Mouse (Mus musculus): ENCODE results near the gene Gm20662.

The Gm20662 gene

DNA sequence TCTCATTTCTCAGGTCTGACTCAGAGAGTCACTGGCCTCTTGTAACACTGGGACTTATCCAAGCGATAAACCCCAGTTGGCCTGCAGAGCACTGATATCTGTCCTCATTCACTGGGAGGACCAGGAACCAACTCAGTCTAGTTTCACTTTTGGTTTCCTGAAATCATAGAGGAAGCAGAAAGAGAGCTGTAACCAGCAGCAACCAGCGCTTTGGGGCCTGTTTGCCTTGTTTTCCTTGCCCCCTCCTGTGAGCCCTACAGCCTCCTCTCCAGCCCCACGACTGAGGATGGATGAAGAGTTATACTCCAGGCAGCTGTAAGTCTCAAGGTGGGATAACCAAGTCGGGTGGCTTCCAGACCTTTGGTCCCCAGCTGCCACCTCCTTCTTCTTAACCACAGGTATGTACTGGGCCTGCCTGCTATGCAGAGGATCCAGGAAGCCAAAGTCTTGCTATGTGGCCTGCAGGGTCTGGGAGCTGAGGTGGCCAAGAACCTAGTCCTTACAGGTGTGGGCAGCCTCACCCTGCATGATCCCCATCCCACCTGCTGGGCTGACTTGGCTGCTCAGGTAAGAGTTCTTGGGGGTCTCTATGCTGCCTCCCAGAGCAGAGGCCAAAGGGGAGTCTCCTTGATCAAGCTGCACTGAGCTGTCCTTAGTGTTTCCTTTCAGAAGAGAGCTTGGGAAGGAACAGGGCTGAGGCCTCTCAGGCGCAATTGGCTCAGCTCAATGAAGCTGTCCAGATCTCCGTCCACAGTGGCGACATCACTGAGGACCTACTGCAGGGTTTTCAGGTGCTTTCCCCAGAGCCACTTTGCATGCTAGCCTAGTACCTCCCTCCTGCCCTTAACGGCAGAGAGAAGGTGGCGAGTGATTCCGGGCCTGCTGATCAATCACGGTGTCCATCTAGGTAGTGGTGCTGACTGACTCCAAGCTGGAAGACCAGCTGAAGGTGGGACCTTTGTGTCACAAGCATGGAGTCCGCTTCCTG, 20.5 kb upstream of the Gm20662 start, which contains the start of gene Uba7:
TSS of gene Uba7 (plus strand) at position 107 of the 988 bp plus-strand sequence.
- no peak for DNase-seq (ENCODE audit: low spot score in 2 of 2)

DNA sequence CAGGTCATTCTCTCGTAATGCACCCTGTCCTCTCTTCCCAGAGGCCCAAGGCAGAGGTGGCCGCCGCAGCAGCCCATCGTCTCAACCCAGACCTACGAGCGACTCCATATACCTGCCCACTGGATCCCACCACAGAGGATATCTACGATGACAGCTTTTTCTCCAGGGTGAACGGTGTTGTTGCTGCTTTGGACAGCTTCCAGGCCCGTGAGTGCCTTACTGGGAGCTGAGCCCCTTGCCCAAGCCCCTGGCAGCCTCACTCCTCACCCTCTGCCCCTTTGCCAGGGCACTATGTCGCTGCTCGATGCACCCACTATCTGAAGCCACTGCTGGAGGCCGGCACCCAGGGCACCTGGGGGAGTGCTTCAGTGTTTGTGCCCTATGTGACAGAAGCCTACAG, 17.3 kb upstream of the Gm20662 start:
- DNase-seq (ENCODE audit: low spot score in 2 of 2), result no peak

DNA sequence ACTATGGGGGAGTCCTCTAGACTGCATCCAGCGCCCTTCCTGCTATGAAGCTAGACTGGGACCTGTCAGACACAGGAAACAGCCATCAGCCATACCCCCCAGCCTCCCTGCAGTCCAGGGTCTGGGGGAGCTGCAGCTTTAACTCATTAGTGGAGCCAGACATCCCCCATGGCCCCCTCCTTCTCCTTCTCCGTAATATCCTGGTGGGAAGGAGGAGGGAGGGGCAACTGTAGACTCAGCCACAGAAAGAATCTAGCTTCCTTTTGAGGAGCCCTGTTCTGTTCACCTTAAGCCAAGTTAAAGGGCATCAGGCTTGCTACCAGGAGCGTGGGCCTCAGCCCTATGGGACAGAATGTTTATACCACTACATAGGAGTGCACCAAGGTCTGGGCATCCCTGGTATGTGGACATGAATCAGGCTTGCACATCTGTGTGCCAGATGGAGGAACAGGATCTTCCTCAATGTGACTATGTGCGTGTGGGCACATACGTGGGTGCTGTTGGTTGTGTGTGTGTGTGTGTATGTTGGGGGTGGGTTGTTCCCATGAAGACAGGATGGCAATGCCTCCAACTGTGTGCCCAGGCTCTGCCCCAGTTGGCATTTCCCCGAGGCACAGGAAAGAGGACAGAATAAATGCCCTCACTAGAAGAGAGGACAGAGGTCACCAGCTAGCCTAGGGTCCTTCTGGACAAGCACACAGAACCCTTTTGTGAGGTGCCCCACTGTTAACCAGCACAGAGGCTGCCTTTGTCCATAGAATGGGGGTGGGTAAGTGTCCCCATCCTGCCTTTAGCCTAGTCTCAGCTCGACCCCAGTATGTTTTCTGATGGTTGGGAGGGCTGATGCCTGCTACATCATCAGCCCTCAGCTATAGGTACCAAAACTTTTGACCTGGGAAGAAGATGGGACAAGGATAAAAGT, 14.2 kb upstream of the Gm20662 start:
- DNase-seq (ENCODE audit: low spot score in 2 of 2), result no peak

DNA sequence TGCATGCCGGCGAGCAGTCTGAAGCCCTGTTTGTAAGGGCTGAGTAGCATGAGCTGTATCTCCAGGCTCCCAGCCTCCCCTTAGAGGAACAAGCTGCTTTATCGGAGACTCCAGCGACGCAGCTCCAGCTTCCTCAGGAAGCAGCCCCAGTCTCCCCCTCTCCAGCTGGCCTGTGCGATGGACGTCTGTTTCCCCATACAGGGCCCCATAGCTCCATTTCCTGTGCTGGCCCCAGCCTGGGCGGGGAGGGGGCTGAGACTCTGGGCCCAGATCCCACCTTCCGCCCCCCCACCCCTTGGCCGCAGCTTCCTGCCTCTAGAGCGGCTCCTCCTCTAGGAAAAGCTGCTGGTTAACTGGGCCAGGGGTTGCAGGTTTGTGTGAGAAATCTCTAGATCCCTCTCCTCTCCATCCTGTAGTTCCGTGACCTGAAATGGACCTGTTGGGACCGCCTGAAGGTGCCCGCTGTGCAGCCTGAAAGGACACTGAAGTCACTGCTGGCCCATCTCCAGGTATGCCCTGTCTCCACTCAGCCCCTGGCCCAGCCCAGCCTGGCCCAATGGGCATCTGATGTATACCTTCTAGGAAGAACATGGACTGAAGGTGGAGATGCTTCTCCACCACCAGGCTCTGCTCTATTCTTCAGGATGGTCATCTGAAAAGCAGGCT, 13.3 kb upstream of the Gm20662 start, which contains the start of gene Gm20661:
TSS of gene Gm20661 (plus strand) at position 378 of the 666 bp plus-strand sequence.
- DNase-seq (ENCODE audit: low spot score in 2 of 2), result no peak

DNA sequence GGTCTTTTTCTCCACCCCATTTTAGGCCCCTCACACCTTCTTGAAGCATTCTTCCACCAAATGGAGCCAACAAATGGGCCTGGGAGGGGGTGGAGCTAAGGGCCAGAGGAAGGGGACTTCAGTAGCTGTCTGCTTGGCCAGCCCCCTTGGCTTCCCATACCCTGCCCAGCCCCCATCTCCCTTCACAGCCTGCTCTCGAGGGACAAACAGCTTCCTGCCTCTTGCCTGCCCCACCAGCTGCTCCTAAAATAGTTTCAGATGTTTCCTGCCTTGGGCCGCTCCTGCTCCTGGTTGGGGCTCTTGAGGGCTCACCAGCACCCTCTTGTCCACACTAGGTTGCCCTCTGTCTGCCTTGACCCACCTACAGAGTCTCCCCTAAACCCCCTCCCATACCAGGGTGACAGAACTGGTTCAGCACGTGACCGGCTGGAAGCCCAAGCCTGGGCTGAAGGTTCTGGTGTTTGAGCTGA, 12.7 kb upstream of the Gm20662 start:
- no peak for DNase-seq (ENCODE audit: low spot score in 2 of 2)

DNA sequence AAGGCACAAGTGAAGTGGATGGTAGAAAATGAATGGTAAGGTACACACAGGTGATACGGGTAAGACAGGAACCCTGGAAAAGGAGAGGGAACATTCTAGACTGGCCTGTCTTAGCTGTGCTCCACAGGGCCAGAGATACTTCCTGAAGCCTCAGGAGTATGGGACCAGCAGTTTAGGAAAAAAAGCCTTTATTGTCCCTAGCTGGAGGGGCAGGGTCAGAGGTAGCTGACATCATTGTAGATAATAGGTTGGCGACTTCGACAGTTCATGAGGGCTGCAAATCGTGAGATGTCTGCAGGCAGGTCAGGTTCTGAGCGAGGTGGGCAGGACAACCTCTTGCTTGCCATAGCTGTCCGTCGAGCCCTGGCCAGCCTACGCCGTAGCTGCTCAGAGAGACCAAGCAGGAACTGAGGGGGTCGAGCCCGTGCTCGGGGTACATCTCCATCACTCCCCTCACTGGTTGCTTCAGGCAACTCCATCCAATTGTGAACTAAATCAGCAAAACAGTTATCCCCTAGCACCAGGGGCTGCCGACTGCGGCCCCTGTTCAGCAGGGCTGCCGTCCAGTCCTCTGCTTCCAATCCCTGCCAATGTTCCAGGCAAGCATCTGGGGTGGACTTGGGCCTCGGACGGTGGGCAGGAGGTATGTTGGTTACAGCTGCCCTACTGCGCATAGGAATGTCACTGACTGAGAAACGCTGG, 11.9 kb upstream of the Gm20662 start:
- no peak for DNase-seq (ENCODE audit: low spot score in 2 of 2)

DNA sequence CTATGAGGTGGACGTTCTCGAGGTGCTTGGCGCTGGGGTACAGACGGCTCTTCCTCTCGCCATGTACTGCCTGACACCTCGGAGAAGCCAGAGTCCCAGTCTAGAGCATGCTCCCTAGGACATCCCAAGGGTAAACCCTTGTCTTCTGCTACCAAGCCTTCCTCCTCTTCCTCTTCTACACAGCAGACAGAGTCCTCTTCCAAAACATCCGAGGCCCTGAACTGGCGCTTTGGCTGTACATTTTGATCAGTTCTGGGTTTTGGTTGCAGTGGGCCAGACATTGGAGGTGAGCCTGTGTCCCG, 11.4 kb upstream of the Gm20662 start:
- DNase-seq (ENCODE audit: low spot score in 2 of 2), result no peak

DNA sequence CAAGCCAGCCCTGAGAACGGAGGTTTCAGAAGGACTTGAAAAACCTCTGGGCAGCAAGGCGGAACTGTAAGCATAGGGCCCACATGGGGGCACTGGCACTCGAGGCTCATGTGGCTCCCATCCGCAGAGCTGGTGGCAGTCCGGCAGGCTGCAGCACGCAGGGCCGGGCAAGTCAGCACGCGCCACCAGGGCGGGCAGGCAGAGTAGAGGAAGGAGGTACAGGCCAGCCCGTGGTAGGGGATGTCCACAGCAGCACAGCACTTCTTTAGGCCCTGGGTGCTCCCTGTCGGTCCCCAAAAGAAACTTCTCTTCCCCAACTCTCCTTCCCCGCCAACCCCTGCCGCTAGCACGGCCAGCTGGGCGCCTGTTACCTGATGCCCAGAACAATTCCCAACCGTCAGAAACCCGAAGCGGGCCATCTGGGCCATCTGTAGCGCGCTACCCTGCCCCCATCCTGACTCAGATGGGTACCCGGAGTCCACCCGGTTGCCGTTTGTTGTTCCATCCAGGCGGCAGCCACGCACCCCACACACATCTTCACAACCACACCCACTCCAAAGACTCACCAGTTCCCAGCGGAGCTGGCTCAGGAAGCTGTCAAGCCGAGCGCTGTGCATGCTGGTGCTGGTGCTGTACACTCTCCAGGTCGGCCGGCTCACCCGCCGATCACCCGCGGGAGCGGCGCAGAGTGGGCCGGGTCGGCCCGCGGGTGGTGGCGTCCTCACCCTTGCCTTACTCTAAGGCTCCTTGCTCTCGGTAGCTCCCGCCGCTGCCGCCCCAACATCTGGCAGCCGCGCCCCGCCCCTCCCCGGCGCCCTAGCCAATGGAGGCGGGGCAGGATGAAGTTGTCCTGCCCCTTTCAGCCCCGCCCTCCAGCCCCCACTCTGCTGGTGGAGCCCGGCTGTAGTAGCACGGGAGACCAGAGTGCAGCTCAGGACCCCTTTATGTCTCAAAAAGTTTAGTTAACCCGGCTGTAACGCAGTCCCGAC, 10.7 kb upstream of the Gm20662 start, which contains the start of gene Inka1:
TSS of gene Inka1 (minus strand) at position 749 of the 989 bp plus-strand sequence.
- peak; percentile 55 to 63 for DNase-seq (ENCODE audit: low spot score in 2 of 2)

DNA sequence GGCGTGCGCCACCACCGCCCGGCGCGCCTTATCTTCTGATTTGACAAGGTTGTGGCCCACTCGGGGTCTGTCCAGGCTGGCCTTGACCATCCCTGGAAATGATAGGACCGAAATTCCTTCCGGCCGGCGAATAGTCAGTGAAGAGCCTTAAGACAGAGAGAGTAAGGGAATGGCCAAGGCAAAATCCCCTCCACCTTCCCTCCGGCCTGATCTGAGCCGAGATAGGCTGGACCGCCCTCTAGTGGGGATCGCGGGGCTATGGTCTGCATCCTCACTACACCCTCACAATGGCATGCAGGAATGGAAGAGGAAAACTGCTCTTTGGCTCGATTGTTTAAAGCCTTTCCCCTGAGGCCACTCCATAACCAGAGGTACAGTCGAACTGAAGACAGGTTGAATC, 9.8 kb upstream of the Gm20662 start:
- DNase-seq (ENCODE audit: low spot score in 2 of 2), result peak; percentile 48 to 64

DNA sequence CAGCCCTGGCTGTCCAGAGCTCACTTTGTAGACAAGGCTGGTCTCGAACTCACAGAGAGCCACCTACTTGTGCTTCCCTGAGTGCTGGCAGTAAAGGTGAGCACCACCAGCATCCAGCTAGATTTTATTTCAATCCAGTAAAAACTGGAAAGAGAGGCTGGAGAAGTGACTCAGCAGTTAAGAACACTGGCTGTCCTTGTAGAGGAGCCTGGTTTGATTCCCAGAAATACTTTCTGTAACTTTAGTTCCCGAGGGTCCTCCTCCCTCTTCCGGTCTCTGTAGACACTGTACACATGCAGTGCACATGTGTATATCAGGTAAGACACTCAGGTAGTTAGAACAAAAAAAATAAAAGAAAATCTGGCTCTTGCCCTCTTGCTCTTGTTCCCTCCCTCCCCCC, 8.2 kb upstream of the Gm20662 start:
- DNase-seq (ENCODE audit: low spot score in 2 of 2), result no peak

DNA sequence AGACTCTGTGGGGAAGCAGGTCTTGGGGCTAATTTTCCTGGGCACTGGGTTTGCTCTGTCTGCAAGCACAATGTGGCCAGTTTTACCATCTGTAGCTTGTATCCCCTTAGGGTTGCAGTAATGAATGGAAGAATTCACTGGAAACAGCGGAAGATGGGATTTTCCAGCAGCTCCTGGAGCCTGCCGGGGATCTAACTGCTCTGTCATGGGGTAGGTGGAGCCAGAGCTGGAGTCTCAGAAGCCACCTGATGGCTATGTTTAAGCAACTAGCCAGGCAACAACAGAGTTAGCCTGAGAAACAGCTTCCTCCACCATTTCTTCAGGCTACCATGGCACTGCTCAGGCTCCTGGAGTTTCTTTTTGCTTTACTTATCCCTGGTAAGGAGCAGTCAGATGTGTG, 4.0 kb upstream of the Gm20662 start, which contains the start of gene Cdhr4:
TSS of gene Cdhr4 (plus strand) at position 301 of the 400 bp plus-strand sequence.
- no peak for DNase-seq (ENCODE audit: low spot score in 2 of 2)

DNA sequence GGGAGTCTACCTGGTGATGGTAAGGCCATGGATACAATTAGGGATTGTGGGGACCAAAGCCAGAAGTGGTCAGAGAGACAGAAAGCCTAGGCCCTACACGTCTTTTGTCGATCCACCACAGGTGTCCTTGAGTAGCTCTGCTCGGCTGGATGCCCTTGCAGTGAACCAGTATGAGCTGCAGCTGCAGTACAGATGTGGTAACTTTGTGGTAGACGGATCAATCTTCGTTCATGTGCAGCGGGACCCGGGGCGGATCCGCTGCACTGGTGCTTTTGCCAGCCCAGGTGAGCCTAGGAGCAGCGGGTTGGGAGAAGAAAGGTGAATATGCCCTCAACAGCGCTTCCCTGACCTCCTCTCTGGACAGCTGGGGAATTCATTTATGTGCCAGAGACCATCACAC, 3.1 kb upstream of the Gm20662 start:
- no peak for DNase-seq (ENCODE audit: low spot score in 2 of 2)

DNA sequence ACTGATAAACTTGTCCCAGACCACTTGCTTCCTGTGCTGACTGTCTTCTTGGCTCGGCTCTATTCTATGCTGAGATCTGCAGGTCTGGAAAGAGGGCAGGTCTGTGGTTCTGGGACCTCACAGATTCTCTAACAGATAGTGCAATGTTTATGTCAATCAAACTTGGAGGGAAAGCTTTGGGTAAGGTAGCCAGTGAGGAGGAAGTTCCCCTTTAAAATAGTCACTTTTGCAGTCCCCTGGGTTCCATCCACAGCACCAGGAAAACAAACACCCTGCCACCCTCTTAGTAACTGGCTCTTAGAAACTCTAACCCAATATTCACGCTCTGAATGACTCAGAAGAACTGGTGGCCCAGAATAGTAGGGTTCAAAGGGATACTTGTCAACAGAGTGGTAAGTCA, 1.7 kb upstream of the Gm20662 start:
- DNase-seq (ENCODE audit: low spot score in 2 of 2), result no peak

DNA sequence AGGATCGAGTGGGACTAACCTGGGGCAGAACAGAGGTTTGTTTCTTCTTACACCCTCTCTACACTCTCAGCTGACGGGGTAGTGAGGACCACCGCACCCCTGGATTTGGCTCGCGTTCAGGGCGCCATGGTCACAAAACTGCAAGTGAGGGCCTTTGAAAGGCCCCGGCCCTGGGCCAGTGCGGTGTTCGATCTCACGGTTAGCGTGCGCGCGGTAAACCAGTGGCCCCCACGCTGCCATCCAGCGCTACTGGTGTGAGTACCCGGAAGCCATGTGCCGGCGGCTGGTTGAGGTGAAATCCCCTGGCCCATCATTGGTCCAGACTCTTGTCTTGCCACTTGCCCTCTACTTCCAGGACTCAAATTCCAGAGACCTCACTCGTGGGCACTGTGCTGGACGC, 636 bp upstream of the Gm20662 start:
- DNase-seq (ENCODE audit: low spot score in 2 of 2), result no peak

DNA sequence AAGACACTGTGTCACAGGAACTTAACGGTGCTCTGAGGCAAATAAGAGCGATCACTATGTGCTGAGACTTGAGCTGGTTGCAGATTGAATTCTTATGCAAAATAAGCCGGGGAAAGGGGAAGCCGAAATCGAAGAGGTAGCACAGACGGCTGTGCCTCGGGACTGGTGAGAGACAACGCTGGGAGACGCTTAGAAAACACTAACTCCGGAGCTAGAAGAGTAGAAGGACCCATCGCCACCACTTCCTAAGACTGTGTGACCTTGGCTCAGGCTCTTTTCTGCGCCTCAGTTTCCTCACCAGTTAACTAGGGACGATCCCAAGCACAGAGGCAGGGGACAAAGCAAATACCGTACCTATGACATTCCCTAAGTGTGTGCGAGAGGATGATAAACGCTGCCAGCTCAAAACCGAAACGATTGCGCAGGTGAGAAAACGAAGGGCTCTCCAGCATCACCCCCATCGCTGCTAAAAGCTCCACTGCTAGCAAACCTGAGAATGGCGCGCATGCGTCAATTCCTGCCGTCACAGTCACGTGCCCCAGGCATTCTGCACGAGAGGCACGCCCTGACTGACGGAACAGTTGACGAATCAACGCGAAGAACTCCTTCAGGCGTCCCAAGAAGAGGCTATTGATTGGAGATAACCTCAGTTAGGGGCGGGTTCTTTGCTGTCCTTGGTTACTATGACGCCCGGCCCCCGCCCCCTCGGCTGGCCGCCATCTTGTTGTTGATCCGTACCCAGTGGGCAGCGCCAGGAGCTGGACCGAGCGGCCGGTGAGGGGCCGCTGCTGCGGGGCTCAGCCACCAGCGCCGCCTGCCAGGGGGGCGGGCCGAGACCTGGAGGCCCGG, 6.0 kb downstream of the Gm20662 start, which contains the start of gene Ip6k1:
TSS of gene Ip6k1 (plus strand) at position 580 of the 849 bp plus-strand sequence.
- DNase-seq (ENCODE audit: low spot score in 2 of 2), result peak; percentile 100

DNA sequence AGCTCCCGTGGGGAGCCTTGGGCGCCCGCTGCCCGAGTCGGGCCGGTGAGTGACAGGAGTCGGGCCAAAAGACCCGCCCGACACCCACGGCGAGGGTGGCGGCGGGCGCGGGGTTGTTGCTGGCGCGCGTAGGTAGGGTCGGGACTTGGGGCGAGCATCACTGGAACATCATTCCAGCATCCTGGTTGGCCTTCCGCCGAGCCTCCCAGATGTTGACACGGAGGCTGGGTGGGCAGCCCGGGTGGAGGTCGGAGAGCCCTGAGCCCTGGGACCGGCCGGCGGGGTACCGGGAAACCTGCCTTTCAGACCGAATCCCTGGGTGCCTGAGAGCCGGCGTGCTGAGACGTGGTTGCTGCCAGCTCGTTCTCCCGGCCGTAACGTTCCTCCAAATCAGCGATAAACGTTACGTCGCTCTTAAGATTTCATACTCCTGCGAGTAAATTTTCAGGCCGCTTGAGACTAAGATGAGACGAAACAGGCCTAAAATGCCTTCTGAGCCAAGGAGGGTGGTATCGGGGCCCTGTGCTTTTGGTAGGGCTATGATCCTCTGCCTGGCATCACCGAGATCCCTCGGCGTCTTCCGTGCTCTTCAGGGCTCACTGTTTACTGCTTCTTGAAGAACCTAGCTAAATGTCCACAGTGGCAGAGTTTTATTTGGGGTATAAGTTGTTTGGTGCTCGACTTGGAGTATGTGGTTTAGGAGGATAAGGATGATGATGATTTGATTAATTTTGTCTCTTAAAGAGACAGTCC, 6.8 kb downstream of the Gm20662 start:
- DNase-seq (ENCODE audit: low spot score in 2 of 2), result peak in 1 of 2 experiments; percentile 15

DNA sequence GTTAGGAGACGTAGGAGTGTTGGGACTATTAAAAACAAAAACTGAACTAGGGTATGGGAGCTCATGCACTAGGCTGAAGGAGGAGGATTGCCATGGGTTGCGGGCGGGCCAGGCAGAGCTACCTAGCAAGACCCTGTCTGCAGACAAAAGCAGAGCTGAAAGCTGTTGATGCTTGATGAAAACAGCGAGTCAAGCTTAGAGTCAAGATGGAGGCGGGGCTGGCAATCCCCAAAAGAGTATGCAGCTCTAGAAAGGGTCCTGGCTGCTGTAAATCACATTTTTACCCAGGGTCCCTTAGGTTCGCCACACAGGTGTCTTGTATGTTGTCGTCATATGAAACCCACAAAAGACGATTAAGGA, 7.4 kb downstream of the Gm20662 start:
- DNase-seq (ENCODE audit: low spot score in 2 of 2), result no peak

DNA sequence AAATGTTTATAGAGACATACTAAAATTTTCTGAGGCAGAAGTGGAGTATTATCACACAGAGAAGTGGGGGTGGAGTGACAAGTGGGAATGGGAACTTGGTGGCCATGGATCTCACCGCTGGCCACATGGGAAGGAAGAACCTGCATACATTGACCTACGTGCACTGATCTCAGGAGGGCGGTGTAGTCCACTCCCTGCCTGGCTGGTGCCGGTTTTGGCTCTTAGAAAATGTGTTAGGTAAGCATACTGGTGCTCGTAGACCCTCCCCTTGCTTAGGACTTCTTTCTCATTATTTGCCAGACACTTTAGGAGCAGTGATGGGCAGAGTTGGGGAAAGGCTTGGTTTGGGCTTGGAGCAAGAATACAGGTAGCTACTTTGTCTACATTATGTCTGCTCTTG, 11.9 kb downstream of the Gm20662 start:
- no peak for DNase-seq (ENCODE audit: low spot score in 2 of 2)
